Mouse (Mus musculus) hindbrain, embryonic 14.5 days (tissue): ENCODE measurements around the gene Nap1l5. TPM values are rescaled to one million over a fixed set of nuclear protein-coding genes. Genes with fewer than 3 reads are reported as not detected.

Experiments used
- ATAC-seq: fragments of 200-750 bp; cut with Nextera tagmentation; 2 replicates; pipeline ENCODE4 v1.8.0; 2017; ENCODE audit warnings: moderate number of reproducible peaks, mild to moderate bottlenecking, moderate TSS enrichment, moderate library complexity; ENCODE audit not compliant: low FRiP score
- DNase-seq: peaks from one replicate; pipeline ENCODE4 v3.0.0-alpha.2; 2015; ENCODE audit warnings: low spot score
- H3K27ac ChIP-seq: fragments of 300-500 bp; sonication (generic); 2 replicates; pipeline ENCODE4 v1.5.1; 2014; ENCODE audit warnings: mild to moderate bottlenecking, moderate library complexity
- H3K27me3 ChIP-seq: fragments of 300-500 bp; sonication (generic); 2 replicates; pipeline ENCODE4 v1.6.1; 2014; ENCODE audit warnings: mild to moderate bottlenecking, low read length, mixed read lengths; ENCODE audit not compliant: control insufficient read depth, insufficient read depth
- H3K36me3 ChIP-seq: fragments of 300-500 bp; sonication (generic); replicated peaks from 2 replicates; pipeline ENCODE4 v1.6.1; 2014; ENCODE audit not compliant: control insufficient read depth, insufficient read depth
- H3K4me1 ChIP-seq: fragments of 300-500 bp; sonication (generic); replicated peaks from 2 replicates; pipeline ENCODE4 v1.6.1; 2014; ENCODE audit warnings: antibody characterized with exemption, low read length, mixed read lengths; ENCODE audit not compliant: control insufficient read depth, insufficient read depth
- H3K4me2 ChIP-seq: fragments of 300-500 bp; sonication (generic); replicated peaks from 2 replicates; pipeline ENCODE4 v1.6.1; 2014; ENCODE audit warnings: mild to moderate bottlenecking, moderate library complexity
- H3K4me3 ChIP-seq: fragments of 300-500 bp; sonication (generic); replicated peaks from 2 replicates; pipeline ENCODE4 v1.5.1; 2014; ENCODE audit warnings: mild to moderate bottlenecking, low read length
- H3K9ac ChIP-seq: fragments of 300-500 bp; sonication (generic); 2 replicates; pipeline ENCODE4 v1.6.1; 2014
- H3K9me3 ChIP-seq: fragments of 300-500 bp; sonication (generic); 2 replicates; pipeline ENCODE4 v1.6.1; 2016; ENCODE audit warnings: low read length; ENCODE audit not compliant: control insufficient read depth
- WGBS: fragments of 180-500 bp; shearing (Covaris S2); extraction: QIAGEN DNeasy Blood & Tissue Kit; methylation state at CpG from one replicate; pipeline ENCODE4 v1.1.7; 2014; 5-methylcytosine and 5-hydroxymethylcytosine counted together
- polyA plus RNA-seq: library from polyadenylated mRNA; unstranded; fragments of >200 nt; fragmentation: Nextera tagmentation; extraction: Ambion mirVana; gene quantifications from 2 replicates; pipeline ENCODE4 v1.2.1, GENCODE M21; 2014

Nap1l5 gene
- polyA plus RNA-seq = 338 and 425 TPM in 2 replicates

- WGBS = 48% methylated on average over 34 of the region's 34 CpGs
- ATAC-seq = peak; percentile 95
- H3K9me3 ChIP-seq = peaks cover 42% of the 10 kb centered on the region
Observed at GRCm38 (mm10) chr6:58906852-58907261, at the start of gene Nap1l5. TSS of gene Nap1l5 (minus strand) at chr6:58907076.

GRCm38 (mm10) chr6:58951128-58951992, 44.5 kb upstream of the Nap1l5 start:
- no peaks in the 10 kb centered on the region for H3K27me3 ChIP-seq
- no peaks in the 10 kb centered on the region for H3K9me3 ChIP-seq
- no peak overlapping the region for H3K9ac ChIP-seq
- no peak overlapping the region for H3K4me3 ChIP-seq
- 75% methylated on average over 2 of the region's 2 CpGs for WGBS
- H3K4me1 ChIP-seq = no peaks in the 10 kb centered on the region
- DNase-seq = no peak
- H3K4me2 ChIP-seq = no peak overlapping the region
- ATAC-seq = no peak
- peaks cover 33% of the 10 kb centered on the region for H3K36me3 ChIP-seq
- no peak overlapping the region for H3K27ac ChIP-seq

More at GRCm38 (mm10) chr6:58906852-58907261, at the start of gene Nap1l5:
- DNase-seq = peak; percentile 73
- Histone ChIP-seq H3K4me3 (peak within 1 kb of the TSS; percentile 45), H3K36me3 (peaks cover 11% of the 10 kb centered on the region; the same call in 1 of the 2 replicates), H3K9ac (peak within 1 kb of the TSS; percentile 67), H3K27ac (peak within 1 kb of the TSS; percentile 82), H3K4me2 (peak within 1 kb of the TSS; percentile 57), H3K27me3 (no peaks in the 10 kb centered on the region), H3K4me1 (peaks cover 15% of the 10 kb centered on the region)

DNA sequence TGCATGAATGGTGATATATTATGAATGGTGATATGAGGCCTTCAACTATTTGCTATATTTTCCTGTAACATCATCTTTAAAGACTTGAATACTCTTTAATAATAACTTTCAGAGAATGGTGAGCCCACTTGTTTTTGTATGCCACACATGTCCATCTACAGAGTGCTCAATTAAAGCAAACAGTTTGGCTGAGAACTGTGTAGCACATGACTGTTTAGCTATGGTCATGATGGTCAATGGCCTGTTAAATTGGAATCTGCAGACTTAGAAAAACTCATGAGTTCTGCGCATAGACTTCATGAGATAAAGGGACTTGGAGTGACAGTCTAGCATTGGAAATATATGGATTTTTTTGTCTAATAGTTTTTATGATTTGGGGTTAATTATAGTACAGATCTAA, 43.5 kb upstream of the Nap1l5 start:
- Histone ChIP-seq H3K4me1 (no peaks in the 10 kb centered on the region), H3K9me3 (no peaks in the 10 kb centered on the region), H3K27ac (no peak overlapping the region), H3K9ac (no peak overlapping the region), H3K36me3 (peaks cover 31% of the 10 kb centered on the region), H3K4me2 (no peak overlapping the region), H3K27me3 (no peaks in the 10 kb centered on the region), H3K4me3 (no peak overlapping the region)
- WGBS = 92% methylated on average over 1 of the region's 1 CpGs
- DNase-seq = no peak
- no peak for ATAC-seq

- Histone ChIP-seq H3K9ac (no peak overlapping the region), H3K27me3 (no peaks in the 10 kb centered on the region), H3K27ac (no peak overlapping the region), H3K4me1 (no peaks in the 10 kb centered on the region), H3K9me3 (no peaks in the 10 kb centered on the region), H3K4me2 (no peak overlapping the region), H3K36me3 (peaks cover 17% of the 10 kb centered on the region), H3K4me3 (no peak overlapping the region)
- DNase-seq (no peak), ATAC-seq (no peak)
- WGBS = 75% methylated on average over 4 of the region's 4 CpGs
Observed at GRCm38 (mm10) chr6:58946840-58947239, 40.0 kb upstream of the Nap1l5 start.

GRCm38 (mm10) chr6:58946246-58946645, 39.4 kb upstream of the Nap1l5 start:
- Histone ChIP-seq H3K4me3 (no peak overlapping the region), H3K27me3 (no peaks in the 10 kb centered on the region), H3K9ac (no peak overlapping the region), H3K36me3 (peaks cover 17% of the 10 kb centered on the region), H3K4me1 (no peaks in the 10 kb centered on the region), H3K4me2 (no peak overlapping the region), H3K9me3 (no peaks in the 10 kb centered on the region), H3K27ac (no peak overlapping the region)
- WGBS = 62% methylated on average over 2 of the region's 2 CpGs
- ATAC-seq (no peak), DNase-seq (no peak)

- Histone ChIP-seq H3K4me3 (no peak overlapping the region), H3K4me2 (no peak overlapping the region), H3K36me3 (peaks cover 17% of the 10 kb centered on the region), H3K27me3 (no peaks in the 10 kb centered on the region), H3K9ac (no peak overlapping the region), H3K27ac (no peak overlapping the region), H3K9me3 (no peaks in the 10 kb centered on the region), H3K4me1 (no peaks in the 10 kb centered on the region)
- 96% methylated on average over 3 of the region's 3 CpGs for WGBS
- ATAC-seq (no peak), DNase-seq (no peak)
Observed at GRCm38 (mm10) chr6:58943958-58944357, 37.1 kb upstream of the Nap1l5 start.

DNA sequence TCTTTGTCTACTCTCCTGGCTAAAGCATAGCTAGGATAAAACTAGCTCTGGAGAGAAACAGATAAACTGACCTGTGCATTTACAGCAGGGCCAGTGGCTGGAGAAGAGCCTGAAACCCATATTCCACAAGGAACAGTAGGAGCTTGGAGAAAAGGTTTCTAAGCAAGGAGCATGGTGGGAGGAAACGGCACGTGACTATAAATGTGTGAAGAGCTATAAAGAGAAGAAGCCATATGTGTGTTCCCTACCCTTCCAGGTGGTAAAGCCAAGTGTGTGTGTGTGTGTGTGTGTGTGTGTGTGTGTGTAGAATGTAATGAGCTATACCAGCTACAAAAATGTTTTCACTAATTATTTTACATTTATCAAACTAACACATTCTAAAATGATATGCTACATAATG, 35.4 kb upstream of the Nap1l5 start:
- no peak for DNase-seq
- ATAC-seq = no peak
- Histone ChIP-seq H3K4me1 (no peaks in the 10 kb centered on the region), H3K9me3 (no peaks in the 10 kb centered on the region), H3K27ac (no peak overlapping the region), H3K36me3 (peaks cover 10% of the 10 kb centered on the region; the same call in 1 of the 2 replicates), H3K4me2 (no peak overlapping the region), H3K9ac (no peak overlapping the region), H3K4me3 (no peak overlapping the region), H3K27me3 (no peaks in the 10 kb centered on the region)
- WGBS = 92% methylated on average over 2 of the region's 2 CpGs

DNA sequence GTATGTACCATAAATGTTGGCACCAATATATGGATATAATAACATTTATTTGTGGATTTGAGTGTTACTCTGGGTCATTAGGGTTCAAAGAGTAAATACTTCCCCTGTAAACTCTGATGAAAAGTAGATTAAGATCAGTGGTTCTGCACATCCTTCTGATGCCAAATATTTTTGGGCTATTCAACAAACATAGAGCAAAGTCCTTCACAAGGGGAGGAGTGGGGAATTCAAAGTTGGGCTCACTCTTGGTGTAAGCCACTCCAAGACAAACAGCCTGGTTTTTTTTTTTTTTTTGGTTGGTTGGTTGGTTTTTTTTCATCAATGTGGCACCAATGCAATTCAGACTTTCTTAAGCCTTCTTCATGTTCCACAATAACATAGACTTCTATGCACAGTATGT, 30.9 kb upstream of the Nap1l5 start:
- peaks cover 19% of the 10 kb centered on the region for H3K4me1 ChIP-seq
- H3K9me3 ChIP-seq = no peaks in the 10 kb centered on the region
- H3K4me3 ChIP-seq = no peak overlapping the region
- H3K9ac ChIP-seq = no peak overlapping the region
- H3K27ac ChIP-seq = no peak overlapping the region
- ATAC-seq = no peak
- H3K4me2 ChIP-seq = no peak overlapping the region
- no peak for DNase-seq
- H3K27me3 ChIP-seq = no peaks in the 10 kb centered on the region
- H3K36me3 ChIP-seq = 0 out of 2 replicates have a peak, but pooled peaks cover 11% of the 10 kb centered on the region

DNA sequence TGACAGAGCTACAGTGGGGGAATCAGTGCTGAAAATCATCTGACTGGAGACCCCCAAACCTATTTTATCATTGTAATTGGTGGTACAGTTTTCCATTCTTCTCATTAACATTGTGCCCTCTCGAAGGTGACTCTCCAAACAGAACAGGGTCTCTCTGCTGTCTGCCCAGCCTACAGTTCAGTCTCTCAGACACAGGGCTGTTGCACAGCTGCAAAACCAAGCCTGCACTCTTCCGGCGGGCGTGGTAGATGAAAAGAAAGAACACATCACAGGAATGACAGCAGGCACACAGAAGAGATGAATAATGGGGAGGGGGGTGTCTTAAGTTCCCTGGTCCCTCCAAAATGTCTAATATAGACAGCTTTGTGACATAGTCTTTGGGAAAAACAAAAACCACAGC, 27.3 kb upstream of the Nap1l5 start:
- 28% methylated on average over 4 of the region's 4 CpGs for WGBS
- H3K9me3 ChIP-seq = no peaks in the 10 kb centered on the region
- H3K4me1 ChIP-seq = peaks cover 27% of the 10 kb centered on the region
- ATAC-seq (peak; percentile 12; the same call in 1 of the 2 replicates), DNase-seq (peak; percentile 28)
- 0 out of 2 replicates have a peak, but pooled peaks cover 11% of the 10 kb centered on the region for H3K36me3 ChIP-seq
- H3K27ac ChIP-seq = peak overlapping the region; percentile 83
- no peaks in the 10 kb centered on the region for H3K27me3 ChIP-seq
- H3K4me2 ChIP-seq = no peak overlapping the region
- H3K9ac ChIP-seq = no peak overlapping the region
- no peak overlapping the region for H3K4me3 ChIP-seq
